Mouse (Mus musculus) limb, embryonic 10.5 days (tissue): ENCODE data around the gene Lsm2. TPM values are rescaled to one million over a fixed set of nuclear protein-coding genes. Genes with fewer than 3 reads are reported as not detected.
"Not testable (repeated sequence)": the region's sequence is repeated elsewhere in the genome, so short reads cannot be mapped to it uniquely, and the experiment has no call there.

Experiments used
- DNase-seq: peaks from one replicate; pipeline ENCODE4 v3.0.0-alpha.2; 2017; ENCODE audit warnings: low spot score
- H3K27ac ChIP-seq: fragments of 300-500 bp; sonication (generic); 2 replicates; pipeline ENCODE4 v1.5.1; 2016; ENCODE audit warnings: mild to moderate bottlenecking
- H3K27me3 ChIP-seq: fragments of 300-500 bp; sonication (generic); 2 replicates; pipeline ENCODE4 v1.6.1; 2016; ENCODE audit warnings: low read depth, mild to moderate bottlenecking; ENCODE audit not compliant: poor library complexity, severe bottlenecking
- H3K36me3 ChIP-seq: fragments of 300-500 bp; sonication (generic); 2 replicates; pipeline ENCODE4 v1.6.1; 2016; ENCODE audit warnings: mild to moderate bottlenecking, moderate library complexity
- H3K4me1 ChIP-seq: fragments of 300-500 bp; sonication (generic); 2 replicates; pipeline ENCODE4 v1.6.1; 2016
- H3K4me3 ChIP-seq: fragments of 300-500 bp; sonication (generic); 2 replicates; pipeline ENCODE4 v1.5.1; 2016; ENCODE audit warnings: mild to moderate bottlenecking, moderate library complexity
- H3K9me3 ChIP-seq: fragments of 300-500 bp; sonication (generic); replicated peaks from 2 replicates; pipeline ENCODE4 v1.6.1; 2016; ENCODE audit warnings: mild to moderate bottlenecking
- WGBS: fragments of 180-500 bp; shearing (Covaris S2); methylation state at CpG from one replicate; pipeline ENCODE4 v1.1.7; 2016; 5-methylcytosine and 5-hydroxymethylcytosine counted together
- polyA plus RNA-seq: library from polyadenylated mRNA; unstranded; fragments of >200 nt; fragmentation: Nextera tagmentation; extraction: Ambion mirVana; gene quantifications from 2 replicates; pipeline ENCODE4 v1.2.1, GENCODE M21; 2016

The Lsm2 gene
- polyA plus RNA-seq, 1 experiment from 2014 or later: 320 TPM

DNA sequence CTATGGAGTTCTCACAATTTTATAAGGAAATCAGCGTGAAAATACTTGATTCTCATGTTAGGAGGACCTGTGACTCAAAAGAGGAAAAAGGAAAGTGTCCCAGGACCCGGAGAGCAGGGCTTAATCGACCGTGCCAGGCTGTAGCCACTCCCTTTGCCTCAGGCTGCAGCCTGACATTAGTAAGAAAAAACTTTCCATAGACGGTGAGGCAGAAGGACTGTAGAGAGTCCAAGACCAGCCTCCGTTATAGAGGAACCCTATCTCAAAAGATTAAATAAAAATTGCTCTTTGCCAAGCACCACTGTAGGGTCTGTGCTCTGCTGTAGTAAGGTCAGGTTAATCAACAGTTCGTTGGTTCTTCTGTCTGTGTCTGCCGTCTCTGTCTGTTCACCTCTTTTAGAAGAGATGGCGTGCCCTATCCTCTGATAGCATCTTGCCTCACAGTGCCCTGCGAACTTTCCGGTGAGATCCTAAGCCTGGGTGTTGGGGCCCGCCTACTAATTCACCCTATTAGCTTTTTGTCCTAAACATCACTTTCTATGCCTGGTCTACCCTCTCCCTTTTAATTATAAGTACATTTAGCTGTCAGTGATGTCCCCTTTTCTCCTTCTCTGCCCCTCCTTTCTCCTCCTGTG is 21.7 kb upstream of the Lsm2 start:
- WGBS: 17% methylated on average over 12 of the region's 12 CpGs
- Histone ChIP-seq H3K27ac (peak overlapping the region; percentile 89), H3K4me3 (peak overlapping the region; percentile 57), H3K27me3 (peaks cover 52% of the 10 kb centered on the region), H3K4me1 (peaks cover 15% of the 10 kb centered on the region), H3K9me3 (no peaks in the 10 kb centered on the region), H3K36me3 (no peaks in the 10 kb centered on the region)
- DNase-seq: no peak

DNA sequence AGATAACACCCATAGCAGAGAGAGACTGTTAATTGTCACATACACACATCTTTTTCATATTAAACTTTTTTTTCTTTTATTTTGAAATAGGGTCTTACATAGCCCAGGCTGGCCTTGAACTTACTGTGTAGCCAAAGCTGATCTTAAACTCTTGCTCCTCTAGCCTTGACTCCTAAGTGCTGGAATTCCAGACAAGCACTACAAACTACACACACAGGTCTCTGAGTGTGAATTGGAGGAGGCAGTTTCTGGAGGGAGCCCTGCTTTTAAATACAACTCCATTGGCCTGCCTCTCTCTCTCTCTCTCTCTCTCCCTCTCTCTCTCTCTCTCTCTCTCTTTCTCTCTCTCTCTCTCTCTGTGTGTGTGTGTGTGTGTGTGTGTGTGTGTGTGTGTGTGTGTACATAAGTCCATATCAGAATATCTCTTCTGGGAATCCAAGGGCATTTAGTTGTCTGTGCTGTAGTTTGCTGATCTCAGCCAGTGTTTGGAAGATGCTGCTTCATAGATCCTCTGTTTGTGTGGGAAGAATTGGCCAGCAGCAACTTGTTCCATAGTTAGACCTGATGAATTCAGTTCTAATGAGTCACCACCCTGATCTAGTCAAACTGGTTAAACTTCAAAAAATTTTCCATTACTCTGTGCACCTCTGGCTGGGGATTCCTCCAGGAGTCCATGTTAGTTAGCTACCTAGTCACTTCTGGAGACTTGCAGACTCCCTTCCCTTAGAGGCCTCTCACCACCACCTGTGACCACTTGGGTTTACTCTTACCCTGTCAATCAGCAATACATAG is 20.8 kb upstream of the Lsm2 start:
- no peak overlapping the region for H3K27ac ChIP-seq
- peaks cover 16% of the 10 kb centered on the region for H3K4me1 ChIP-seq
- peaks cover 51% of the 10 kb centered on the region for H3K27me3 ChIP-seq

DNA sequence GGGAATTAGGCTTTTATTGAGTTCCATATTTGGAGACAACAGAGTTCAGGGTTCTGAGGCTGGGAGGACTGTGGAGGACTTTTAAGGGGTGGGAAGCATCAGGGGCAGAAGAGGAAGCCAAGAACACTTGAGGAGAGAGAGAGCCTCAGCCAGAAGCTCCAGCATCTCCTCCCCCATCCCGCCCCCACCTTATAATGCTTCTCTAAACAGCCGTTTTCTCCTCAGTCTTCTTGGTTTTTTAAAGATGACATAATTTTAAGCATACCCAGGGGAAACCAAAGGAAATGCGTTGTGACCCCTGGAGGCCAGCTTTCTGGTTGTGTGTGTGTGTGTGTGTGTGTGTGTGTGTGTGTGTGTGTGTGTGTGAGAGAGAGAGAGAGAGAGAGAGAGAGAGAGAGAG is 19.5 kb upstream of the Lsm2 start:
- H3K27ac ChIP-seq: no peak overlapping the region
- peaks cover 16% of the 10 kb centered on the region for H3K4me1 ChIP-seq
- 41% methylated on average over 3 of the region's 3 CpGs for WGBS
- no peaks in the 10 kb centered on the region for H3K36me3 ChIP-seq
- no peaks in the 10 kb centered on the region for H3K9me3 ChIP-seq
- peaks cover 46% of the 10 kb centered on the region for H3K27me3 ChIP-seq
- DNase-seq: no peak
- no peak overlapping the region for H3K4me3 ChIP-seq

More for the DNA sequence above, 20.8 kb upstream of the Lsm2 start:
- no peaks in the 10 kb centered on the region for H3K9me3 ChIP-seq
- H3K4me3 ChIP-seq: no peak overlapping the region
- no peak for DNase-seq
- no peaks in the 10 kb centered on the region for H3K36me3 ChIP-seq

DNA sequence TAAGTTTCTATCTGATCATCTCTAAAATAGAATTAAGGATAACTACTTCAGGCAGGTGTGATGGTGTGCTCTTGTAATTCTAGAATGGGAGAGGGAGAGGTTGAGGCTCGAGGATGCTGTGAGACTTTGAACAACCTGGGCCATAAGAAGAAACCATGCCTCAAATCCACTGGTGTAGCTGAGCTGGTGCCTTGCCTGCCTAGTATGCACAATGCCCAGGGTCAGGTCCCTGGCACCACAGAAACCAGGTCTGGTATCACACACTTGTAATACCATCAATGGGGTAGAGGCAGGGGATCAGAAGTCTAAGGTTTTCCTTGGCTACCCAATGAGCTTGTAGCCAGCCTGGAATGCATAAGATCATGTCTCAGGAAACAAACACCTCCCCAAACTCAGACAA is 18.8 kb upstream of the Lsm2 start:
- Histone ChIP-seq H3K9me3 (no peaks in the 10 kb centered on the region), H3K36me3 (no peaks in the 10 kb centered on the region), H3K27ac (no peak overlapping the region), H3K27me3 (peaks cover 53% of the 10 kb centered on the region), H3K4me3 (no peak overlapping the region), H3K4me1 (peaks cover 16% of the 10 kb centered on the region)
- WGBS: 60% methylated on average over 1 of the region's 1 CpGs
- no peak for DNase-seq

DNA sequence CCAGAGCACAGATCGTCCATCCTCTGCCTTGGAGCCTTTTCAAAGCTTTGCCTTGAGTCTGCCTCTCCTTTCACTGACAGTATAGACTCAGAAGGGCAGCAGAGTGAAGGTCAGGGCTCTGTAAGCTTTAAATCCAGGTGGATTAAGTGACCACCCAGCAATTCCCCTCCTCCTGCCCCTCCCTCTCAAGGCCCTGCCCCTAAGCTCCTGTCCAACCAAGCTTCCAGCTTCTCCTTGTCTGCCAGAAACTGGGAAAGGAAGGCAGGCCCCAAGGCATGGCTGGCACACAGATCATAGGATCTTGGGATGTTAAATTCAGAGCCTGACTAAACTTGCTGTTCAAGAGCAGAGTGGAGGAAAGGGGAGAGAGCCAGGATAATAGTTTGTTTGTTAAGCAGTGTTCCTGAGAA is 17.0 kb upstream of the Lsm2 start:
- H3K27ac ChIP-seq: no peak overlapping the region
- H3K4me1 ChIP-seq: peaks cover 15% of the 10 kb centered on the region
- no peak for DNase-seq
- WGBS: 24% methylated on average over 1 of the region's 1 CpGs
- H3K9me3 ChIP-seq: no peaks in the 10 kb centered on the region
- H3K4me3 ChIP-seq: no peak overlapping the region
- peaks cover 71% of the 10 kb centered on the region for H3K27me3 ChIP-seq
- no peaks in the 10 kb centered on the region for H3K36me3 ChIP-seq

DNA sequence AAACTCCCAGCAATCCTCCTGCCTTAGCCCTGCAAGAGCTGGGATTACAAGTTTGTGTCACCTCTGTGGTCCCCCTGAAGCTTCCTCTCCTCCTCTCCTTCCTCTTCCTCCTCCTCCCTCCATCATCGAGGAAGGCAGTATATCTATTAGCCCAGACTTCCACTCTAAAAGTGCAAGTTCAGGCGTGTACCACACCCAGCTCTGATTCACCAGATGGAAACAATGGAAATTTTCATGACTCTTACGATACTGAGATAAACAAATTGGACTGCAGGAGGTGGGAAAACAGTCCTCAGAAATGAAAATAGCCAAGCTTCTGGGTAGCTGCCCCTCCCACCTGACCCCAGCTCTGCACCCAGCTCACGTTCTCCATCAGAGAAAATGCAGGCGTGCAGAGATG is 16.0 kb upstream of the Lsm2 start:
- no peak for DNase-seq
- 84% methylated on average over 5 of the region's 5 CpGs for WGBS
- Histone ChIP-seq H3K4me3 (no peak overlapping the region), H3K36me3 (no peaks in the 10 kb centered on the region), H3K9me3 (no peaks in the 10 kb centered on the region), H3K27me3 (peaks cover 75% of the 10 kb centered on the region), H3K27ac (no peak overlapping the region), H3K4me1 (peaks cover 7% of the 10 kb centered on the region)

DNA sequence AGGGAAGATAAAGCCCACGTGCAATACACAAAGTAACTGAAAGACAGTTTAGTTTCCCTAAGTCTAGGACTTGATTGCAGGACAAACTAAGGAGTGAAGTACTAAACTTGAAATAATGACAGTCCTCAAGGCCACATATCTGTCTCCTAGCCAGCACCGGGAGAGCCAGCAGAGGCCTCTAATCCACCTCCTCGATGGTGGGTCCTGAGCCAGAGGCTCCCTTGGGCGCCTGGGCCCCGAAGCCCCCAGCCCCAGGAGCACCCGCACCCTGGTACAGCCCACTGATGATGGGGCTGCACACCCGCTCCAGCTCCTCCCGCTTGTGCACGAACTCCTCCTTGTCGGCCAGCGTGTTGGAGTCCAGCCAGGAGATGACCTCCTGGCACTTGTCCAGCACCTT is 11.8 kb upstream of the Lsm2 start, which contains the start of gene Gm20481:
Gene Gm20481, plus strand, starts transcription at position 91 of the 400 bp plus-strand sequence.
- DNase-seq, H3K27ac ChIP-seq, H3K9me3 ChIP-seq, H3K4me3 ChIP-seq, H3K36me3 ChIP-seq: not testable (repeated sequence)
- peaks cover 58% of the 10 kb centered on the region for H3K27me3 ChIP-seq
- peaks cover 11% of the 10 kb centered on the region for H3K4me1 ChIP-seq
- 66% methylated on average over 6 of the region's 11 CpGs for WGBS

DNA sequence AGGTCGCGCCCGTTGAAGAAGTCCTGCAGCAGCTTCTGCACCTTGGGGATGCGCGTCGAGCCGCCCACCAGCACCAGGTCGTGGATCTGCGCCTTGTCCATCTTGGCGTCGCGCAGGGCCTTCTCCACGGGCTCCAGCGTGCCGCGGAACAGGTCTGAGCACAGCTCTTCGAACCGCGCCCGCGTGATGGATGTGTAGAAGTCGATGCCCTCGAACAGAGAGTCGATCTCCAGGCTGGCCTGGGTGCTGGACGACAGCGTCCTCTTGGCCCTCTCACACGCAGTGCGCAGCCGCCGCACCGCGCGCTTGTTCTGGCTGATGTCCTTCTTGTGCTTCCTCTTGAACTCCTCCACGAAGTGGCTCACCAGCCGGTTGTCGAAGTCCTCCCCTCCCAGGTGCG is 10.8 kb upstream of the Lsm2 start:
- not testable (repeated sequence) for H3K36me3 ChIP-seq, DNase-seq, H3K27ac ChIP-seq, H3K4me1 ChIP-seq, H3K4me3 ChIP-seq, H3K9me3 ChIP-seq
- 34% methylated on average over 26 of the region's 37 CpGs for WGBS
- H3K27me3 ChIP-seq: peaks cover 50% of the 10 kb centered on the region

DNA sequence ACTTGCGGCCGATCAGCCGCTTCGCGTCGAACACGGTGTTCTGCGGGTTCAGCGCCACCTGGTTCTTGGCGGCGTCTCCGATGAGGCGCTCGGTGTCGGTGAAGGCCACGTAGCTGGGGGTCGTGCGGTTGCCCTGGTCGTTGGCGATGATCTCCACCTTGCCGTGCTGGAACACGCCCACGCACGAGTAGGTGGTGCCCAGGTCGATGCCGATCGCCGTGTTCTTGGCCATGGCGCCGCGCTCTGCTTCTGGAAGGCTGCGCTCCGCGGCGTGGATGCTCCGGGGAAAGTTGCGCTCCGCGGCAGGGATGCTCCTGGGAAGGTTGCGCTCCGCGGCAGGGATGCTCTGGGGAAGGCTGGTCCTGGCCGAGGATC is 10.0 kb upstream of the Lsm2 start:
- H3K27ac ChIP-seq, H3K9me3 ChIP-seq, H3K36me3 ChIP-seq, H3K4me1 ChIP-seq, DNase-seq: not testable (repeated sequence)
- peak overlapping the region; percentile 54 for H3K4me3 ChIP-seq
- WGBS: 0% methylated on average over 18 of the region's 43 CpGs
- peaks cover 49% of the 10 kb centered on the region for H3K27me3 ChIP-seq

DNA sequence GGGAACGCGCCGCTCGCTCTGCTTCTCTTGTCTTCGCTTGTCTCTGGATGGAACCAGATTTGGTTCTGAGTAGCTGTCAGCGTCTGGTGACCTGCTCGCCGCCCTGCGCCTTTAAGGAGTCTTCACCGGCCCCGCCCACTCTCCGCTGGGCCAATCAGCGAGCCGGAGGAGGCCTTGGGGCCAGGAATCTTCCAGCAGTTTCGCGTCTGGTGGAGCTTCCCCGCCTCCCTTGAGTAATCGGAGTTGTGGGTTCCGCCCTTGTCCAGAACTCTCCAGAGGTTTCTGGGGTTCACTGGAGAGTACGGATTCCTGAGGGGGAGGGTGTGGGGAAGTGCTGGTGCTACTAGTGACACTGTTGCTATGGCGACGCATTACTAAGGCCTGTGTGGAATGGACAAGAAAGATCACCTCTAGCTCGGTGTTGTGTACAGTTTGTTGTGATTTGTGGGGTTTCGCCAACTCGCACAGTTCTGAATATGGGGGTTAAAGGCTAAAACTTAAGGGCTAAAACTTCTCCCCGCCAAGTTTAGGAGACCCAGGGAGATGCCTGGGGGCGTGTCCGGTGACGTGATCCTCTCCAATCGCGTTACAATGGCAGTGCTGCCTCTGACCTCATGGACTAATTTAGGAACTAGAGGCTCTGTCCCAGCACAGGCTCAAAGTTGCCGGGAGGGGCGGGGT is 9.5 kb upstream of the Lsm2 start, which contains the start of the genes Hspa1a and Hspa1l:
Gene Hspa1a, minus strand, starts transcription at position 88 of the 681 bp plus-strand sequence.
Gene Hspa1l, plus strand, starts transcription at position 635 of the 681 bp plus-strand sequence.
- not testable (repeated sequence) for H3K36me3 ChIP-seq, H3K9me3 ChIP-seq, H3K4me1 ChIP-seq
- Histone ChIP-seq H3K27ac (peak within 1 kb of the TSS; percentile 77), H3K4me3 (peak within 1 kb of the TSS; percentile 54), H3K27me3 (peaks cover 44% of the 10 kb centered on the region)
- 2% methylated on average over 30 of the region's 33 CpGs for WGBS
- DNase-seq: peak; percentile 77

DNA sequence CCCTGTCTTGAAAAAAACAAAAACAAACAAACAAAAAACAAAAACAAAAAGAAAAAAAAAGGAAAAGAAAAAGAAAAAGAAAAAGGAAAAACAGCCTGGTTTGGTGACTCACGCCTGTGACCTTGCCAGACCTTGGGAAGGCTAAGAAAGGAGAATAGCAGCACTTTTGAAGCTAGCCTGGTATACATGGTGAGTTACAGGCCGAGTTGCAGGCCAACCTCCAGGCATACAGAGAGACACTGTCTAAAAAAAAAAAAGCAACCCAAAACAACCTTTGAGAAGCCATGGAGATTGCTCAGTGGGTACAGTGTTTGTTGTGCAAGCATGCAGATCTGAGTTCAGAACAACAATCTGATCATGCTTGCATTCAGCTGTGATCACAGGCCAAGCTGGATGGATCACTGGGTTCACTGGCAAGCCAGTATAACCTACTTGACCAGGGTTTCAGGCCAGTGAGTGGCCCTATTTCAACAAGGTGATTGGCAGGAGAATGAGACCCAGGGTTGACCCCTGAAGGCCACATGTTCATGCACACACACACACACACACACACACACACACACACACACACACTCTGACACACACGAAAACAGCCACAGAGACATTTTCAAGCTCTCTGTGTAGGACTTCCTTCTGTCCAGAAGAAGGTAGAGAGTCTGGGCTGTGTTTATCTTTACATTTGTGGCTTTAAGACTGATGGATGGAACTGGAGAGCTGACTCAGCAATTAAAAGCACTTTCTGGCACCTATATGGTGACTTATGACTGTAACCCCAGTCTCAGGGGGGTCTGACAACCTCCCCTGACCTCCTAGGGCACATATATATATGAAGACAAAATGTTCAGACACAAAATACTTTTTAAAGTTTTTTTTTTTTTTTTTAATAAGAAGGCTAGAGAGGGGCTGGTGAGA is 5.8 kb upstream of the Lsm2 start:
- Histone ChIP-seq H3K9me3 (no peaks in the 10 kb centered on the region), H3K27ac (no peak overlapping the region), H3K4me1 (peaks cover 13% of the 10 kb centered on the region), H3K4me3 (no peak overlapping the region), H3K27me3 (peaks cover 11% of the 10 kb centered on the region), H3K36me3 (peaks cover 17% of the 10 kb centered on the region)
- no peak for DNase-seq
- WGBS: 89% methylated on average over 3 of the region's 3 CpGs

DNA sequence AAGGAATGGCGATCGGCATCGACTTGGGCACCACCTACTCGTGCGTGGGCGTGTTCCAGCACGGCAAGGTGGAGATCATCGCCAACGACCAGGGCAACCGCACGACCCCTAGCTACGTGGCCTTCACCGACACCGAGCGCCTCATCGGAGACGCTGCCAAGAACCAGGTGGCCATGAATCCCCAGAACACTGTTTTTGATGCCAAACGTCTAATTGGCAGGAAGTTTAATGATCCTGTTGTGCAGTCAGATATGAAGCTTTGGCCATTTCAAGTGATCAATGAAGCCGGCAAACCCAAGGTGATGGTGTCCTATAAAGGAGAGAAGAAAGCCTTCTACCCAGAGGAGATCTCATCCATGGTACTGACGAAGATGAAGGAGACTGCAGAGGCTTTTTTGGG is 4.7 kb upstream of the Lsm2 start:
- Histone ChIP-seq H3K27ac (no peak overlapping the region), H3K4me1 (peaks cover 16% of the 10 kb centered on the region), H3K4me3 (no peak overlapping the region), H3K36me3 (peaks cover 17% of the 10 kb centered on the region), H3K9me3 (no peaks in the 10 kb centered on the region), H3K27me3 (peaks cover 11% of the 10 kb centered on the region)
- DNase-seq: no peak
- WGBS: 94% methylated on average over 20 of the region's 20 CpGs
